Mouse (Mus musculus) heart, embryonic 11.5 days (tissue): ENCODE results near the gene Fgd6. TPM values are rescaled to one million over a fixed set of nuclear protein-coding genes. Genes with fewer than 3 reads are reported as not detected.

ENCODE experiments used
- ATAC-seq: fragments of 200-750 bp; cut with Nextera tagmentation; replicated peaks from 2 replicates; pipeline ENCODE4 v1.8.0; 2017; ENCODE audit warnings: moderate library complexity; ENCODE audit not compliant: insufficient number of reproducible peaks, low FRiP score, low TSS enrichment
- H3K27ac ChIP-seq: fragments of 300-500 bp; sonication (generic); 2 replicates; pipeline ENCODE4 v1.5.1; 2014; ENCODE audit warnings: mild to moderate bottlenecking, low read depth, low read length
- H3K27me3 ChIP-seq: fragments of 300-500 bp; sonication (generic); 2 replicates; pipeline ENCODE4 v1.6.1; 2014; ENCODE audit warnings: mild to moderate bottlenecking, low read length, mixed read lengths; ENCODE audit not compliant: control insufficient read depth, insufficient read depth
- H3K36me3 ChIP-seq: fragments of 300-500 bp; sonication (generic); 2 replicates; pipeline ENCODE4 v1.6.1; 2014; ENCODE audit warnings: mild to moderate bottlenecking, low read length, moderate library complexity, mixed read lengths; ENCODE audit not compliant: control insufficient read depth, insufficient read depth
- H3K4me1 ChIP-seq: fragments of 300-500 bp; sonication (generic); 2 replicates; pipeline ENCODE4 v1.6.1; 2014; ENCODE audit warnings: low read length; ENCODE audit not compliant: control insufficient read depth, insufficient read depth
- H3K4me2 ChIP-seq: fragments of 300-500 bp; sonication (generic); 2 replicates; pipeline ENCODE4 v1.6.1; 2014; ENCODE audit warnings: mild to moderate bottlenecking, moderate library complexity
- H3K4me3 ChIP-seq: fragments of 300-500 bp; sonication (generic); 2 replicates; pipeline ENCODE4 v1.5.1; 2014; ENCODE audit warnings: low read depth, low read length
- H3K9ac ChIP-seq: fragments of 300-500 bp; sonication (generic); 2 replicates; pipeline ENCODE4 v1.6.1; 2014; ENCODE audit warnings: mild to moderate bottlenecking, low read depth, low read length, moderate library complexity
- H3K9me3 ChIP-seq: fragments of 300-500 bp; sonication (generic); replicated peaks from 2 replicates; pipeline ENCODE4 v1.6.1; 2016; ENCODE audit warnings: low read length; ENCODE audit not compliant: control insufficient read depth
- WGBS: fragments of 180-500 bp; shearing (Covaris S2); extraction: QIAGEN DNeasy Blood & Tissue Kit; methylation state at CpG from one replicate; pipeline ENCODE4 v1.1.7; 2014; ENCODE audit not compliant: insufficient replicate concordance; 5-methylcytosine and 5-hydroxymethylcytosine counted together
- polyA plus RNA-seq: library from polyadenylated mRNA; unstranded; fragments of >200 nt; fragmentation: Nextera tagmentation; extraction: Ambion mirVana; gene quantifications from 2 replicates; pipeline ENCODE4 v1.2.1, GENCODE M21; 2014

The Fgd6 gene
- polyA plus RNA-seq, 1 experiment from 2014 or later = 4.3 TPM

- Histone ChIP-seq H3K9ac (no peak overlapping the region), H3K4me1 (no peaks in the 10 kb centered on the region), H3K4me2 (no peak overlapping the region), H3K36me3 (no peaks in the 10 kb centered on the region), H3K27me3 (no peaks in the 10 kb centered on the region), H3K4me3 (no peak overlapping the region), H3K9me3 (no peaks in the 10 kb centered on the region), H3K27ac (no peak overlapping the region)
- ATAC-seq = no peak
- 47% methylated on average over 3 of the region's 3 CpGs for WGBS
These were observed 22.6 kb upstream of the Fgd6 start for GRCm38 (mm10) chr10:94013196-94013595.

GRCm38 (mm10) chr10:94014200-94014599, 21.6 kb upstream of the Fgd6 start:
- Histone ChIP-seq H3K4me2 (no peak overlapping the region), H3K27me3 (no peaks in the 10 kb centered on the region), H3K4me1 (no peaks in the 10 kb centered on the region), H3K27ac (no peak overlapping the region), H3K9ac (no peak overlapping the region), H3K9me3 (no peaks in the 10 kb centered on the region), H3K4me3 (no peak overlapping the region), H3K36me3 (no peaks in the 10 kb centered on the region)
- 75% methylated on average over 4 of the region's 4 CpGs for WGBS
- ATAC-seq = no peak

DNA sequence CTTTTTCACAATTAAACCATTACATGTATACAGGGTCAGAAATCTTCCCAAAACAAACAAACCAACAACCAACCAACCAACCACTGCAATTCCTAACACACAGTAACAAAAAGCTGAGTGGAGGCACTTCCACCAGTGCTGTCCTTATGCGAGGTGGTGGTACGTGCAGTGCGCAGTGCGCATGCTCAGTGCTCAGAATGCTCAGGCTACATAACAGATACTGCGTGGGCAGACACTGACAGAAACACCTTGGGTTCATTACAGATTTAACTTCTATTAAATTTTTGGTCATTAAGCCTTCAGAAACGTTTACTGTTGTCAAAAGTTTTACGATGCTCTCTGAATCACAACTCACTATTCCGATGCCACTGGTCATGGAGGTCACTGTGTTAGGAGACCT, 18.3 kb upstream of the Fgd6 start:
- Histone ChIP-seq H3K9ac (no peak overlapping the region), H3K27ac (no peak overlapping the region), H3K36me3 (no peaks in the 10 kb centered on the region), H3K4me1 (no peaks in the 10 kb centered on the region), H3K9me3 (no peaks in the 10 kb centered on the region), H3K4me3 (no peak overlapping the region), H3K27me3 (no peaks in the 10 kb centered on the region), H3K4me2 (no peak overlapping the region)
- no peak for ATAC-seq
- WGBS = 92% methylated on average over 8 of the region's 8 CpGs

GRCm38 (mm10) chr10:94020587-94020986, 15.2 kb upstream of the Fgd6 start:
- Histone ChIP-seq H3K9ac (no peak overlapping the region), H3K27me3 (no peaks in the 10 kb centered on the region), H3K4me2 (no peak overlapping the region), H3K27ac (no peak overlapping the region; the same call in 1 of the 2 replicates), H3K36me3 (no peaks in the 10 kb centered on the region), H3K4me1 (no peaks in the 10 kb centered on the region), H3K9me3 (no peaks in the 10 kb centered on the region), H3K4me3 (no peak overlapping the region)
- WGBS = 71% methylated on average over 5 of the region's 5 CpGs
- ATAC-seq = 0 out of 2 replicates have a peak, but pooled peaks have one; percentile 4

DNA sequence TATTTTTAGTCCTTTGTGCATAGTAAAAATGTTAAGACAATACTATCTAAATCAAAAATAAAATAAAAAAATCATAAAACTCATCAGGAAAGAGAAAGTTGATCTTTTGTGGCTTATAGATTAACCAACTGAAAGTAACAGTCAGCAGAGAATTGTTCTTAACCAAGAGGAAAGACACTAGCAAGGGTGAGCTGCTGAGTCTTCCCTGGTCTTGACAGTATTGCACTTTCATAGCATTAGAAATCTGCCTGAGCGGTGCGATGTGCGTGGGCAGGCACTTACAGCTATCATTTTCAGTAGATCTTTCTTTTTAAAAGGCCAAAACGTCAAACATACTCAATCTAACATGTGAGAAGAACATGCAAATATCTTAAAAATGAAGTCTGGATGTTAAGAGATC, 14.7 kb upstream of the Fgd6 start:
- Histone ChIP-seq H3K27me3 (no peaks in the 10 kb centered on the region), H3K9me3 (no peaks in the 10 kb centered on the region), H3K4me2 (no peak overlapping the region), H3K4me1 (no peaks in the 10 kb centered on the region), H3K36me3 (no peaks in the 10 kb centered on the region), H3K4me3 (no peak overlapping the region), H3K9ac (no peak overlapping the region), H3K27ac (no peak overlapping the region)
- WGBS = 89% methylated on average over 4 of the region's 4 CpGs
- no peak for ATAC-seq

- no peak overlapping the region for H3K4me3 ChIP-seq
- no peaks in the 10 kb centered on the region for H3K9me3 ChIP-seq
- H3K27ac ChIP-seq = no peak overlapping the region
- H3K36me3 ChIP-seq = no peaks in the 10 kb centered on the region
- no peaks in the 10 kb centered on the region for H3K27me3 ChIP-seq
- WGBS = 90% methylated on average over 7 of the region's 8 CpGs
- no peak overlapping the region for H3K4me2 ChIP-seq
- no peak overlapping the region for H3K9ac ChIP-seq
- ATAC-seq = no peak
- H3K4me1 ChIP-seq = no peaks in the 10 kb centered on the region
These were observed 10.7 kb upstream of the Fgd6 start for GRCm38 (mm10) chr10:94025079-94025478.

DNA sequence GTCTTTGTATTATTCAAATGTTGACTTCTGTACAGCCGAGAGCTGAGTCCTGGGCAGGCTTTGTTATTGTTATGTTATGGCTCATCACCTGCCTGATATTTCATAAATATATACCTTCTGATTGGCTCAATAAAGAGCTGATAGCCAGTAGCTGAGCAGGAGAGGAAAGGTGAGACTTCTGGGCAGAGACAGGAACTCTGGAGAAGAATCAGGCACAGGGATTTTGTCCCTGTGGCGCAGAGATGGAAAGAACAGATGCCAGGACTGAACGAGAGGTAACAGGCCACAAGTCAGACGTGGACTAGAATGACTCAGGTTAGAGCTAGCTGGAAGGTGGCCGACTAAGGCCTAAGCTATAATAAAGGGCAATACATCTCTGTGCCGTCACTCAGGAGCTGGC, 7.3 kb upstream of the Fgd6 start:
- Histone ChIP-seq H3K9ac (no peak overlapping the region), H3K4me3 (no peak overlapping the region), H3K4me2 (no peak overlapping the region), H3K4me1 (no peaks in the 10 kb centered on the region), H3K27ac (no peak overlapping the region), H3K36me3 (no peaks in the 10 kb centered on the region), H3K27me3 (no peaks in the 10 kb centered on the region), H3K9me3 (no peaks in the 10 kb centered on the region)
- no peak for ATAC-seq
- WGBS = 82% methylated on average over 6 of the region's 6 CpGs

- H3K27me3 ChIP-seq = no peaks in the 10 kb centered on the region
- no peaks in the 10 kb centered on the region for H3K36me3 ChIP-seq
- H3K4me2 ChIP-seq = no peak overlapping the region
- ATAC-seq = no peak
- no peak overlapping the region for H3K9ac ChIP-seq
- no peak overlapping the region for H3K4me3 ChIP-seq
- no peaks in the 10 kb centered on the region for H3K9me3 ChIP-seq
- peaks cover 10% of the 10 kb centered on the region for H3K4me1 ChIP-seq
- 93% methylated on average over 6 of the region's 6 CpGs for WGBS
- H3K27ac ChIP-seq = no peak overlapping the region
These were observed 4.6 kb upstream of the Fgd6 start for GRCm38 (mm10) chr10:94031164-94031563.

GRCm38 (mm10) chr10:94034876-94035657, 734 bp upstream of the Fgd6 start:
- no peaks in the 10 kb centered on the region for H3K27me3 ChIP-seq
- 1% methylated on average over 30 of the region's 30 CpGs for whole genome bisulfite sequencing
- peak overlapping the region; percentile 90 for H3K9ac ChIP-seq
- peak overlapping the region; percentile 86 for H3K4me3 ChIP-seq
- H3K27ac ChIP-seq = peak overlapping the region; percentile 41; the same call in 1 of the 2 replicates
- peak; percentile 89 for ATAC-seq
- no peaks in the 10 kb centered on the region for H3K36me3 ChIP-seq
- no peaks in the 10 kb centered on the region for H3K9me3 ChIP-seq
- peak overlapping the region; percentile 84 for H3K4me2 ChIP-seq
- peaks cover 10% of the 10 kb centered on the region for H3K4me1 ChIP-seq
